Mouse (Mus musculus): ENCODE results near the gene Reep3.

Gene Reep3

GRCm38 (mm10) chr10:67081206-67082007, 15.3 kb downstream of the Reep3 start:
- no peak for DNase-seq

- no peak for DNase-seq
Observed at GRCm38 (mm10) chr10:67079030-67079429, 17.7 kb downstream of the Reep3 start.

- DNase-seq = no peak
Observed at GRCm38 (mm10) chr10:67075931-67076878, 20.5 kb downstream of the Reep3 start.

GRCm38 (mm10) chr10:67073577-67073976, 23.2 kb downstream of the Reep3 start:
- no peak for DNase-seq

- no peak for DNase-seq
Observed at GRCm38 (mm10) chr10:67072600-67072999, 24.1 kb downstream of the Reep3 start.

GRCm38 (mm10) chr10:67071884-67072283, 24.9 kb downstream of the Reep3 start:
- no peak for DNase-seq

- DNase-seq = no peak
Observed at GRCm38 (mm10) chr10:67071389-67071788, 25.4 kb downstream of the Reep3 start.

- peak; percentile 32 to 44 for DNase-seq
Observed at GRCm38 (mm10) chr10:67069013-67069412, 27.7 kb downstream of the Reep3 start.

- no peak for DNase-seq
Observed at GRCm38 (mm10) chr10:67066421-67066820, 30.3 kb downstream of the Reep3 start.

- no peak for DNase-seq
Observed at GRCm38 (mm10) chr10:67065927-67066326, 30.8 kb downstream of the Reep3 start.

- DNase-seq = no peak
Observed at GRCm38 (mm10) chr10:67065277-67065887, 31.4 kb downstream of the Reep3 start.

GRCm38 (mm10) chr10:67061823-67062222, 34.9 kb downstream of the Reep3 start:
- no peak for DNase-seq

- DNase-seq = peak in 1 of 2 experiments; percentile 45
Observed at GRCm38 (mm10) chr10:67061367-67061801, 35.4 kb downstream of the Reep3 start.

- no peak for DNase-seq
Observed at GRCm38 (mm10) chr10:67058702-67059101, 38.0 kb downstream of the Reep3 start.

GRCm38 (mm10) chr10:67058297-67058696, 38.4 kb downstream of the Reep3 start:
- peak; percentile 49 to 73 for DNase-seq

GRCm38 (mm10) chr10:67057696-67058095, 39.0 kb downstream of the Reep3 start:
- no peak for DNase-seq

GRCm38 (mm10) chr10:67057208-67057607, 39.5 kb downstream of the Reep3 start:
- no peak for DNase-seq

GRCm38 (mm10) chr10:67055867-67056856, 40.6 kb downstream of the Reep3 start:
- no peak for DNase-seq

GRCm38 (mm10) chr10:67053475-67053874, 43.3 kb downstream of the Reep3 start:
- no peak for DNase-seq

GRCm38 (mm10) chr10:67052429-67052828, 44.3 kb downstream of the Reep3 start:
- no peak for DNase-seq

GRCm38 (mm10) chr10:67051466-67051865, 45.3 kb downstream of the Reep3 start:
- no peak for DNase-seq

GRCm38 (mm10) chr10:67050766-67051165, 46.0 kb downstream of the Reep3 start:
- DNase-seq = no peak
